Mouse (Mus musculus) thymus, adult 2 months (tissue): ENCODE results near the gene Rhpn2.

Source experiments
- CTCF ChIP-seq: fragments of 200-500 bp; IDR thresholded peaks from 2 replicates; pipeline ENCODE4 v1.5.1; 2012; ENCODE audit warnings: mild to moderate bottlenecking, control low read depth, low read length, moderate library complexity, borderline replicate concordance; ENCODE audit not compliant: control insufficient read depth, poor library complexity, insufficient read depth; ENCODE audit errors: extremely low read depth
- POLR2A ChIP-seq: fragments of 200-500 bp; IDR thresholded peaks from 2 replicates; pipeline ENCODE4 v1.6.1; 2012; ENCODE audit warnings: mild to moderate bottlenecking, low read length, control low read depth, moderate library complexity; ENCODE audit not compliant: control insufficient read depth, poor library complexity, insufficient read depth; ENCODE audit errors: extremely low read depth

GRCm38 (mm10) chr7:35388694-35389093, 54.7 kb downstream of the Rhpn2 start:
- TF ChIP-seq CTCF (no peak), POLR2A (no peak)
